Mouse (Mus musculus): Measurements from ENCODE around the gene Rbbp4.

The Rbbp4 gene

GRCm38 (mm10) chr4:129353176-129353575, 18.0 kb upstream of the Rbbp4 start:
- in situ Hi-C loops (cut with MboI, MseI): no loop called here

DNA sequence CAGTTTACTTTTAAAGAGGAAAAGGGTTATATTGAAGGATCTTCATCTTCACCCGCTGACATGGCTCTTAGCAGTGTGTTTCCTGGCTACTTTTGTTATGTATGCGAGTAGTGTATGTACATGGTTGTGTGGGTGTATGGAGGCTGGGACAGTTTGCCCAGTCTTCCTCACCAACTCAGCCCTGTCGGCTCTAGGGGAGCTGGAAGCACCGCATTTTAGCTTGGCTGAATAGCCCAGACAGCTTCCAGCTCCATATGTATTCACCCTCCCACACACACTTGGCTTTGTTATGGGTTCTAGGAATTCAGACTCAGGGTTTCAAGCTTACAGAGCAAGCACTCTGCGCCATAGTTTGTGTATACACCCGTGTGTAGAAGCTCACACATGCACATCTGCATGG, 15.9 kb upstream of the Rbbp4 start:
- in situ Hi-C loops (cut with MboI, MseI): no loop called here

- in situ Hi-C loops (cut with MboI, MseI): no loop called here
Measured at GRCm38 (mm10) chr4:129350644-129351043, 15.5 kb upstream of the Rbbp4 start.

GRCm38 (mm10) chr4:129346481-129347154, 11.4 kb upstream of the Rbbp4 start:
- in situ Hi-C loops (cut with MboI, MseI): no loop called here

DNA sequence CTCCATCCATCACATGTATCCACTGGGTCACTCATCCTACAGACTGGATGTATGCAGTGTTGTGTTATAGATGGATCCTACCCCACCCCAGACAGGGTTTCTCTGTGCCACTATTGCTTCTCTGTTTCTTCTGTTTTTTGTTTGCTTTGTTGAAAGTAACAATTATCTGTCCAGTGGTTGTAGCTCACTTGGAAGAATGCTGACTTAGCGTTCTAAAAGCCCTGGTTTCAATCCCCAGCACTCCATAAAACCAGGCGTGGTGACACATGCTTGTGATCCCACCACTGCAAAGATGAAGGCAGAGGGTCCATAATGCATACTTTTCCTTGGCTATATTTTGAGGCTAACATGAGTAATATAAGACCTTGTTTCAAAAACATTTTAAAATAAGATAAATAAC, 7.5 kb upstream of the Rbbp4 start:
- in situ Hi-C loops (cut with MboI, MseI): loop anchor here (5.0 kb wide), 1 partner anchor 115 kb away; no protein-coding TSS in a partner anchor

GRCm38 (mm10) chr4:129341888-129342287, 6.7 kb upstream of the Rbbp4 start:
- in situ Hi-C loops (cut with MboI, MseI): loop anchor here (5.0 kb wide), 1 partner anchor 115 kb away; no protein-coding TSS in a partner anchor

DNA sequence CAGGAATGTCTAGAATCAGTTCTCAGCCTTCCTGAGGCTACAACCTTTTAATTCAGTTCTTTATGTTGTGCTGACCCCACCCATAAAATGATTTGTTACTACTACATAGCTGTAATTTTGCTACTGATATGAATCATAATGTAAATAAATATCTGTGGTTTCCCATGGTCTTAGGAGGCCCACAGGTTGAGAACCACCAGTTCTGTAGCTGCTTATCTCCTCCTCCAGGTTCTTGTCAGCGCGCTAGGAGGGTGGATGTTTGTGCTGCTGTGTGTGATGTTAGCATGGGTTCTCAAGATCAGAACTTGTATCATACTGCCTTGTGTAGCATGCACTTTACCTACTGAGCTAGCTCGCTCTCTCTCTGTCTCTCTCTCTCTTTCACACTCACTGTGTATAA, 4.6 kb upstream of the Rbbp4 start:
- in situ Hi-C loops (cut with MboI, MseI): loop anchor here (5.0 kb wide), 1 partner anchor 118 kb away; no protein-coding TSS in a partner anchor

DNA sequence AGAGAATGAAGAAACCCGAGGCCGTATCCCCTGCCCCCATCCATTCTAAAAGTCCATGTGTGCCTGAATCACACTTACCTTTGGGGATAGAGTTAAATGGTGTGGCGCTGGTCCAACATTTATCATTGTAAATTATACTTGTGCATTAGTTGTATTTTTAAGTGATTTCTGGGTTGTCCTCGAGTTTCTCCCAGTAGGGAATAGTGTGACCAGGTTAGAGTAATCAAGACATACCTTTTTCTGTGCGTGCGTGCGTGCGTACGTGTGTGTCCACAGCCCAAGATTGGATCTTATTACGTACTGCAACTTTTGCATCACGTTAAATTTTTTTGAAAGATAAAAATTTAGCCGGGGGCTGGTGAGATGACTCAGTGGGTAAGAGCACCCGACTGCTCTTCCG, 1.1 kb upstream of the Rbbp4 start:
- in situ Hi-C loops (cut with MboI, MseI): no loop called here

- in situ Hi-C loops (cut with MboI, MseI): no loop called here
Measured at GRCm38 (mm10) chr4:129334677-129335215, 424 bp downstream of the Rbbp4 start.

GRCm38 (mm10) chr4:129332846-129333245, 2.3 kb downstream of the Rbbp4 start:
- in situ Hi-C loops (cut with MboI, MseI): no loop called here

GRCm38 (mm10) chr4:129326191-129326590, 9.0 kb downstream of the Rbbp4 start:
- in situ Hi-C loops (cut with MboI, MseI): no loop called here

- in situ Hi-C loops (cut with MboI, MseI): no loop called here
Measured at GRCm38 (mm10) chr4:129324756-129325155, 10.4 kb downstream of the Rbbp4 start.

DNA sequence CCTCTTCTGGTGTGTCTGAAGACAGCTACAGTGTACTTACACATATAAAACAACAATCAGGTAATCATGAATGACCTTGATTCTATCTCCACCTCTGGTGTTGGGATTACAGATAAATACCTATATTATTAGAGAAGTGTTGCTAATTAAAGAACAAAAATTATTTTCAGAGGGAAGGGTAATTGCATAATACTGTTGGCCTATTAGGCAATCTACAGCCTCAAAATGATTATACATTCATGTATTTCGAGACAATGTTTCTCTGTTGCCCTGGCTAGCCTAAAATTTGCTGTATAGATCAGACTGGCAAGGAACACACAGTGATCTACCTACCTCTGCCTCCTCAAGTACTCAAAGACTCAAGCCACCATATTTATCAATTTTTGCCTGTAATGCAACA, 11.7 kb downstream of the Rbbp4 start:
- in situ Hi-C loops (cut with MboI, MseI): no loop called here

- in situ Hi-C loops (cut with MboI, MseI): no loop called here
Measured at GRCm38 (mm10) chr4:129322042-129322441, 13.1 kb downstream of the Rbbp4 start.

DNA sequence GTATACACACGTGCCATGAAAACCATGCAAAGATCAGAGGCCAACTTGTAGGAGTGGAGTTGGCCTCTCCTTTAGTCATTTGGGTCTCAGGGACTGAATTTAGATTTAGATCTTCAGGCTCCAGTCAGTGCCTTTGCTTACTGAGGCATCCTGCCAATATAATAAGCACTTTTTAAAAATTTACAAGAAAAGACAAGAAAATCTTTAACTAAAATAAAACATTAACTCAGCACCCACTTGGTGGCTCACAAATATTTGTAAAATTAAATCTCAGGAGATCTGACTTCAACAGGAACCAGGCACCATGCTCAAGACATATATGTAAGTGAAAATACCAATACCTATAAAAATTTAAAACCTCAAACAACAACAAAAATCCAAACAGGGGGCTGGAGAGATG, 14.3 kb downstream of the Rbbp4 start:
- in situ Hi-C loops (cut with MboI, MseI): no loop called here

- in situ Hi-C loops (cut with MboI, MseI): no loop called here
Measured at GRCm38 (mm10) chr4:129313886-129314285, 21.3 kb downstream of the Rbbp4 start.

DNA sequence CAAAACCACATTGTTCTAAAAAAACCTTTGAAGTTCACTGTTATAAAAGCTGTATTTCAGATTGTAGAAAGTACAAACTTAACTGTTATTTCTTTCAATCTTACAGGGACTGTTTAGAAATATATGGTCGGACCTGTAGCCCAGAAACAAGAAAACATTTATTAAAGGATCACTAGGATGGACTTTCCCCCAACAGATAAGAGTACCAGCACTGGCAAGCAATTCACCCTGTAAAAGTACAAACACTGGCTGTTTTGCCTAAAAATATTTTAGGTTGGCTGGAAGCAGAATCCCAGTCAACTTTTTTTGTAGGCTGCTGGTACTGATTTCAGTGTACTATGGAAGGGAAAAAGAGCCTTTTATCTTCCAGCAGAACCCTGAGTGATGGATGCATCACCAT, 27.2 kb downstream of the Rbbp4 start:
- in situ Hi-C loops (cut with MboI, MseI): no loop called here

GRCm38 (mm10) chr4:129304306-129304705, 30.9 kb downstream of the Rbbp4 start:
- in situ Hi-C loops (cut with MboI, MseI): no loop called here

- in situ Hi-C loops (cut with MboI, MseI): no loop called here
Measured at GRCm38 (mm10) chr4:129303816-129304215, 31.4 kb downstream of the Rbbp4 start.

- in situ Hi-C loops (cut with MboI, MseI): no loop called here
Measured at GRCm38 (mm10) chr4:129303401-129303800, 31.8 kb downstream of the Rbbp4 start.

GRCm38 (mm10) chr4:129299121-129299520, 36.0 kb downstream of the Rbbp4 start:
- in situ Hi-C loops (cut with MboI, MseI): no loop called here

- in situ Hi-C loops (cut with MboI, MseI): no loop called here
Measured at GRCm38 (mm10) chr4:129297724-129298123, 37.4 kb downstream of the Rbbp4 start.

DNA sequence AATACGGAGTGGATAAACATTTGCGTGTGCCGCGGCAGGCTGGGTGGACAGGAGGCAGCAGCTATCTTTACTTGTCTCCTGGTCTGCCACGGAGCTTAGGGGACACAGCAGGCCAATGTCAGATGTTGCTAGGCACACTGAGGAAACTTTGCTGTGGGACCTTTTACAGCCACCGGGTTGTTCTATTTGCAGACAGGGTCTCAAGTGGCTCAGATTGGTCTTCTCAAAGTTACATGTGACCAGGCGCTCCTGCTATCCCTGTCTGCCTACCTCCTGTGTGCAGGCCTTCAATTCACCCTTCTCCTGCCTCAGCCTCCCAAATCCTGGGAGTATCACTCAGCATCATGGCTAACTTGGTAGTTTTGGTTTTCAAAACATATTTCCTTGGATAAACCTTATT, 39.1 kb downstream of the Rbbp4 start:
- in situ Hi-C loops (cut with MboI, MseI): no loop called here

DNA sequence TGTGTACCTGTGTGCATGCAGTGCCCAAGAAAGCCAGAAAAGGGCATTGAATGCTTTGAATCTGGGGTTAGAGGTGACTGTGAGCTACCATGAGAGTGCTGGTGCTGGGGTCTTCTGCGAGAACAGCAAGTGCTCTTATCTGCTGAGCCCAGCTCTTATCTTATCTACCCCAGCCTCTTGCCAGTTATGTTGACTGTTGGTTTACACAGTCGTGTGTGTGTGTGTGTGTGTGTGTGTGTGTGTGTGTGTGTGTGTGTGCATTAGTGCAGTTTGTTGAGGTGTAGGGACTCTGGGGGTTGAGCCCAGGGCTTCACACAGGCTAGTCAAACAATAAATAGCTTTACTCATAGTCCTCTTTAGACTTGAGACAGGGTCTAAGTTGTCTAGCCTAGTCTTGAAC, 40.0 kb downstream of the Rbbp4 start:
- in situ Hi-C loops (cut with MboI, MseI): no loop called here

Measured in T-helper 1 cell (primary cell).